Mouse (Mus musculus) heart, postnatal 4 days (tissue): ENCODE measurements at regions not wholly inside any gene's neighbourhood (a gene's known extent, or its start where the extent isn't known, plus 50 kb on each side); places are given as distances from the start of the nearest gene placed in this dataset.

Experiments
- DNase-seq: peaks from one replicate; pipeline ENCODE4 v3.0.0; 2021

DNA sequence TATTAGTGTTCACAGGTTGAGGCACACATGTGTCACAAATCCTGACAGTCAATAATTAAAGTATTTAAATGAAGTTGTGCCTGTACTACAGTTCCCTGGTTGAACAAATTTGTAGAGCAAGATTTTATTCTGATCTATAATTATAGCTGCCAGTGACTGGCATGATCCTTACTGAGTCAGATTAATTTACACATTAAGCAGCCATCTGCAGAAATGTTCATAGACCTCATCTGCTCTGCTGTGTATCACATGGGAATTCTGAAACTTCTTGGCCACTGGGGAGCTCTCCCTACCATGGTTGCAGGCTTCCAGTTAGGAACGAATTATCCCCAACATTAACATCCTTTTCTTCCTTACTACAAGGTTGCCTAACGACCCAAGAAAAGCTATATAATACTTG lies 255.6 kb upstream of the Adgrl4 start:
- DNase-seq, result no peak

DNA sequence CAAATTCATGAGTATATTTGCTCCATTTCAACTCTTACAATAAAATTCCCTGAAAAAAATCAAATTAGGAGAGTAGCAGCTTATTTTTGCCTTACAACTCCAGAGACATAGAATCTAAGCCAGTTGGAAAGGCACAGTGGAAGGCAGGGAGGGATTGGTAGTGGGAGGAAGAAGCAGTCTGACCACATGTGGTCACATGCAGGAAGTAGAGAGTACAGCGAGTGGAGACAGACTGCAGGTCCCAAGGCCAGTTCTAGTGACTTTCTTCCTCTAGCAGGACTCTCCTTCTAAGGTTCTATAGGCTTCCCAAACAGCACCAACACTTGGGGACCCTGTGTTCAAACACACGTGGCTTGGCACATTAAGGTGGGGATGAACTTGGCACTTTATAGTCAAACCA lies 245.6 kb upstream of the Adgrl4 start:
- no peak for DNase-seq

DNA sequence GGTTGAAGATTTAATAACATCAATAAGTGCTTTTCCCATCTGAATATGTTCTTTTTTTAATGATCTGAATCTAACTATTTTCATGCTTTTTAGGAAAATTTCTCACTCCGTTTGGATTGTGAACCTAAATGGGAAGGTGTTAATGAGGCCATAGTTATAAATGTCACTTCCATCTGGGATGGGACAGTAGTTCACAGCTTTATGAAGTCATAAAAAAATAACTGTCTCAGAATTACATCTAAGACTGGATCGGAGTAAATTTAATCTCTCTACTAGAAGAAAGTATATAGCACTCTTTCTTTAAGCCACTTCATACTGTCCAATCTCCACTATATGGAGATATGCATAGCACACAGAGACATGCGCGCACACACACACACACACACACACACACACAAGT lies 226.7 kb upstream of the Adgrl4 start:
- no peak for DNase-seq

DNA sequence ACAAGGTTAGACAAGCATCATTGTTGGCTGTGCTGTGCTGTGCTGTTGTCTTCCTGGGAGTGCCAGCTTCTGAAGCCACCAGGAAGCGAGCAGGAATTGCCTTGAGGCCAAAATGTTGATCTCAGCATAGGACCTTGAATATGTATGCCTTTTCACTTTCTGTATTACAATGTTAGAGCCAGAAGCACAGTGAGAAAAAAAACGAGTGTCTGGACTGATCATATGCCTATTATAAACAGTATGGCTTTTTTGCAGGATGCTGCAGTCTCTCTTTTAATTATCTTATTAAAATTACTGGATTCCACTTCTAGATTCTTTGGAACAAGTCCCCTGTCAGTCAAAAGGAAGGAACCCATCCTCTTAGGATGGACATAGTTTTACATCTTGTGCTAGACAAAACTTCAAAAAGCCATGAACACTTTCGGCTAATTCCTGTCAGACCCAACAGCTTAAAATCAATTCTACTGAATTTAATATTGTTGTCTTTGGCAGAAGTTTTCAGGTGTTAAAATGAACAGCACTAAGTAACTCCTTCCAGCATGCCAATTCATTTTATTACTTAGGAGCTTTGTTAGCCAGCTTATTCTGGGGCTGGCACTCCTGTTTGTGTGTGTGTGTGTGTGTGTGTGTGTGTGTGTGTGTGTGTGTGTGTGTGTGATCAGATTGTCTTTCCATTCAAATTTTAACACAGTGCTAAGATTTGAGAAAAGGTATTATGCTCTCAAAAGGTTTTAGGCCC lies 220.8 kb upstream of the Adgrl4 start:
- no peak for DNase-seq

DNA sequence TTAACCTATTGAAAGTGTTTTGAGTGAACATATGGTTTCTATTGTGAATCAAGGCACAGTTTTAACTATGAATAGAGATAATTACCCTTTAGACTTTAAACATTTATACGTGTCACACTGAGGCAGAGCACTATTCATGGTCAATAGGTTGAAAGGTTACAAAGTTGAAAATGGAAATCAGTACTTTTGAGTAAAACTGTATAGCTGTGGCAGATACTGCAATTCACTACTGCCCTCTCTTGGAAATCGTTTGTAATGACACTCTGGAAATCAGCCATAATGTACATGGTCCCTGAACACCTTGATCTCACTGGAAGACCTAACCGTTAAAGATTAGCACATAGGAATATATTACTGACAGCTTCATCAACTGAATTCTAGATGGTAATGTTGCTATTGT lies 215.3 kb upstream of the Adgrl4 start:
- DNase-seq, result no peak

DNA sequence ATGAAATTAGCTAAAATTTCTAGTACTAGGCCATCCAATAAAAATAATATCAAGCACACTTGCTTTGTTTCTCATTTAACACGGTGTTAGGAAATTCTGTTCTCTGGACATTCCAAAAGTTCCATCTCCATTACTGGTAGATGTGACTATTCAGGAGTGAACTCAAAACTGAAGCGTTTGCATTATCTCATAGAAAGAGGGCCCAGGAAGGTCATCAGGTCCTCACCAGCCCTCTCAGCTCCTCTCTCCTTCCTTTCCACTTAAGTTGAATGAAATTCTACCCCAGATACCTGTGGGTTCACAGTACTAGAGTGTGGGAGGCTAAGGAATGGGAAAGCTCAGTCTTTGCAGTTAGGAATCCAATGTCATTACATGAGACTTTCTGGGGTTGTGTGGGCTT lies 185.2 kb upstream of the Adgrl4 start:
- DNase-seq, result no peak

DNA sequence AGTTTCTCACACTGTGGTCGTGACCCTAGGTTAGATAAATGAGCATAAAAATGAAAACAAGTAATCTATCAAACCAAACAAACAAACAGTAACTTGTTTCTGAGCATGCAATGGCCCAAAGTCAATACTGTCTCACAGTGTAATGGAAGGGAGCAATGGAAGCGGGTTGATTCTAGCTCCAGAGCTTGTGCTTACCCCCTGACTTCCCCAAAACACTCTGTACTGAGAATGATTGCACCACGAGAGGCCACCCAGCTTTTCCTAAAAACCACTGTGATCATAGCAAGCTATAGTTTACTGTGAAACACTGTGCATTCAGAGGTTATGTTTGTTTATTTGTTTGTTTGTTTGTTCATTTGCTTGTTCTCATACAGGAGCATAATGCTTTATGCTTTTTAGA lies 174.9 kb upstream of the Adgrl4 start:
- no peak for DNase-seq

DNA sequence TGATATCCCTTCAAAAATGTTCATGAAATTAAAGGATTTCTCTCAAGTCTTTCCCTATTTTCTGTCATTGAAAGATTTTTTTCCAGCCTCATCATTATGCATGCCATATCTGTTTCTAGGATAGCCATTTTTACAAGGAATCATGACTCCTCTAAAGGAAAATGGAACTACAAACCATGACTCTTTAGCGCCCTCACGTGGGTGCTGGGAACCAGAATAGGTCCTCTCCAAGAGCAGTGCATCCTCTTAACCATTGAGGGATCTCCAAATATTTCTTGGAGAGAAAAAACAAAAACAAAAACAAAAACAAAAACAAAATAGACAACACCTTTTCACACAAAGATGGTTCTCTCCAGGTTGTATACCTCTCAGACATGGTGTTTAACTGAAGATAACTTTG lies 172.0 kb upstream of the Adgrl4 start:
- DNase-seq, result no peak

DNA sequence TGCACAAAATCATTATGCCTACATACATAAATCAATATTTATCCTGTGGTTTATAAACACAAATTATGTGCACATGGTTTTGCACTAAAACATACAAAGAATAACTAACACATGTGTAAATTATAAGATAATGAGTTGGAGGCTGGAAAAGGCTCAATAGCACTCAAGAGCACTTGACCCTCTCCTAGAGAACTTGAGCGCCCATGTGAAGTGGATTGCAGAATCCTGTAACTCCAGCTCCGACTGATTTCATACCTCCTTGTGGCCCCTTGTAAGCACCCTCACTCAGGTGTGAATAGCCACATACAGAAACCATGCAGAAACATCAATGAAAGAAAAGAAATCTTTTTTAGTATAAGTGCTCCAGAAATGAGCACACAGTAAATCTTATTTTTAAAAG lies 168.2 kb upstream of the Adgrl4 start:
- no peak for DNase-seq

DNA sequence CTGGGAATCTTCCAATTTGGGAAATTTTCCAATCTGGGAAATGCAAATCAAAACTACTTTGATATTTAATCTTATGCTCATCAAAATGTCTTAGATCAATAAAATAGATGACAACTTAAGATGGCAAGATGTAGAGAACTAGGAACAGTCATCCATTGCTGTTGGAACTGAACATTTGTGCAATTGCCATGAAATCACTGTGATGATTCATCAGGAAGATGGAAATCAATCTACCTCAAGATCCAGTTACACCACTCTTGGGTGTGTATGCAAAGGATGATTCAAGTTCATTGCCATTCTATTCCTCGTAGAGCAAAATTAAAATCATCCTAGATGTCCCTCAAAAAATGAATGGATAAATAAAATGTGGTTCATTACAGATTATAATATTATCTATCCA lies 153.9 kb upstream of the Adgrl4 start:
- no peak for DNase-seq

DNA sequence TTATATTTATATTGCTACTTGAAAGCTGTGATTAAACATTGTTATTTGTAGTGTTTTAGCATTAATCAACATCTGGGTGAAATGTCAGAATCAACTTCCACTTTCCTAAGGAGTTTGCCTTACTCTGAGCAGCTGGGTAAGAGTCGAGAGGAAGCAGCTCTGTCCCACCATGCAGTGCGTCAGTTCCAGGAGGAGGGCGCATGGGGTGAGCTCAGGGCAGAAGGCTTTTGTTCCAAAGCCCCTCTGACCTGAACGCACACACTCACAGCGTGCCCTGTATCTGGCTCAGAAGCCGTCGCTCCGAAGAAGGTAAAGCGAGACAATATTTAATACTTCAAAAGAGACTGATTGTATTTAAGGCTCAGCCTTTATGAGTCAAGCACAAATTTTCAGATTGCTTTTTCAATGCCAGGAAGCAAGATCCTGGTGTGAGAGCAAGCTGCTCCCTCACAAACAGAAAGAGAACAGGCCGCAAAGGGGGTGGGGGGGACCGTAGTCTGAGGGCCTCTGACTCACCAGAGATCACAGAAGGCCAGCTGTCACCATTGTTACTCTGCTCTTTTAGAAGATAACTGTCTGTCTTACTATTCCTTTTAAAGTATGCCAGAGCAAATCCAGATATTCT lies 143.6 kb upstream of the Adgrl4 start:
- peak; percentile 29 for DNase-seq

DNA sequence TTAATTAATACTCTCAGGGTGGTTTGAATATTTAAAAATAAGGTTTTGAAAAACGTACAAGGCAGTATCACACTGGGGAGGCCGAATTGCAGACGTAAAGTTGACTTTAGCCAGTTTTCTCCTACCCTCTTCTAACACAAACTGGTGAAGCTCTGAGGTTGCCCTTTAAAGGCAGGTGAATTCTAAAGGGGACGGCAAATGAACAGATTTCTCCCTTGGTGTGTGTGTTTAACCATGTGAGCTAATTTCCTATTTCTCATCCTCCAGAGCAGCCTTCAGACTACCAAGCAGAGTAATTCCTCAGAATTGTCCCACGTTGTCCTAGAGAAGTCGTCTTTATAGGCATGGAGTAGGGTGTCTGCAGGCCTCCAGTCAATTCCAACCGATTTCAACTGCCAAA lies 143.1 kb upstream of the Adgrl4 start:
- DNase-seq, result no peak

DNA sequence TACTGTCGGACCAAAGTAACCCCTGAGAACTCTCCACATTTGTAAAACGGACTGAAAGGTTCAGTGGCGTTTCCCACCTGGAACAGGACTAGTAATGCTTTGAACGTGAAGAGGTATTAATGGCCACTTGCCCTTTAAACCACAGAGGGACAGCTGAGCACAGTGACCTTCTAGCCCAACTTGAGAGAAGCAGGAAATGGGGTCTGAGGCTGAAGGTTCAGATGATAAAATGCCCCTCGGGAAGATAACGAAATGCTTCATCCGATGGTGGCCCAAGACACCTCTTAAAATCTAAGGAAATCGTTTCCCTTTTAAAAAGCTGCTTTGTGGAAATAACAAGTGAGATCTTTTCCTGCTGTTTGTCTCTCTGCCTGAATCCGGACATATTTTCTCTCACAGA lies 142.7 kb upstream of the Adgrl4 start:
- DNase-seq, result no peak

DNA sequence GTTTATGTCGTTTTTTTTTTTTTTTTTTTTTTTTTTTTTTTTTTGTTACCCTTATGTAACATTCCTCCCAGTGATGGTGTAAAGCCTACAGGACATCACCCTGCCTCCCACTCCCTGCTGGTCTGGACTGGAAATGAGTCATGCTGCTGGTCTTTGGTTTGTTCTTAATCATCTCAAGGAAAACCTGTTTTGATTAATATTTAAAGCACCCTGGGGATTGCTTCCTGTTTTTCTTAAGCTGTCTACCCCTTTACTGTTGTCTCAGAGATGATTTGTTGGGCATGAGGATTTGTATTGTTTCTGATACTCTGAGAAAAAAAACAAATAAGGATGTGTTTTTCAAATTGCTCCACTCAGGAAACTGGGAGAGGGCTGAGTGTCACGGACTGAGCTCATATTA lies 139.4 kb upstream of the Adgrl4 start:
- peak; percentile 14 for DNase-seq

DNA sequence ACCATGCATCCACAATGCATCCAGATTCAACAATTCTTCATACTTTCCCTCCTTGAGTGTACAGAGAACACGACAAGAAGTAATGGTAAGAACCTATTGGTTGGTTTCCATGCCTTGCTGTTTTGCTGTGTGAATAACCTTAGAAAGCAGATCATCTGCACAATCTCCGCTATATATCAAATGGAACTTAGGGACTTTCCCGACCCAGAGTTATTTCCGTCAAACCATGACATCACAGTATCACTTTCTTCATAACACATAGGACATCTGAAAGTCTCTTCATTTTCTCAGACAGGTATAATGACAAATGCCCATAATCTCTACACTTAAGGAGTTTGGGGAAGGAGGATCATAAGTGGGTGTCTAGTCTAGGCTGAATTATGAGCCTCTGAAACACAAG lies 132.3 kb upstream of the Adgrl4 start:
- DNase-seq, result no peak

DNA sequence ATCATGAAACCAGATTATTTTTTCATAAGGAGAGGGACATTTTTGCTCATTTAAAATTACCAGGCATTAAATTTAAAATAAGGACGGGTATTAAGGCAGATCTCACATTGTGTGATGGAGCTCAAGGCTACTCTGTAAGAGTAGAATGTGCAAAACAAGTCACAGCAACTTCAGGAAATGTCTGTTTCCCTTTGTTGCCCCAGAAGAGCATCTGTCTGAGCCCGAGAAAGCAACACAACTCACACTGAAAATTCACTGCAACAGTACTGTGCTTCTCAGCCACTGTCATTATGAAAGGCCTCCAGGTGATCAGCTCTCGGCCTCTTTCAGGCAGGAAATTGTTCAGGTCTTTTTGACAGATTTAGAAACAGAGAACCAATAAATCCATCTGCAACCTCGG lies 129.7 kb upstream of the Adgrl4 start:
- no peak for DNase-seq

DNA sequence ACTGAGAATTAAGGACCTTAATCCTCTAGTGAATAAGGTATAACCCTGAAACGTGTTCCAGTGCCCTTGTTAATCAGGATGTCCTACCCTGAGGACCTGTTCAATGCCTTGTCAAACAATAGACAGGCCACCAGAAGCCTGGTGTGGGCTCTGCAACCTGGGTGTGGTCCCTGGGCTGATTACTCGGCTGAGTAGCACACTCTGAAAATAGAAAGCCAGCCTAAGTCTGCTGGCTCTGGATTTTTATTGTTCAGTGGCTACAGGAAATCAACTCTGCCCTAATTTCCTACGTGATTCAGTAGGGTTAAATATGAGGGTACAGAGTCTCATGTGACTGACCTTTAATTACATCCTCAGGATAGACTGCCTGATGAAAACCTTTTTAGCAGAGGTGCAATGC lies 113.9 kb upstream of the Adgrl4 start:
- peak; percentile 33 for DNase-seq

DNA sequence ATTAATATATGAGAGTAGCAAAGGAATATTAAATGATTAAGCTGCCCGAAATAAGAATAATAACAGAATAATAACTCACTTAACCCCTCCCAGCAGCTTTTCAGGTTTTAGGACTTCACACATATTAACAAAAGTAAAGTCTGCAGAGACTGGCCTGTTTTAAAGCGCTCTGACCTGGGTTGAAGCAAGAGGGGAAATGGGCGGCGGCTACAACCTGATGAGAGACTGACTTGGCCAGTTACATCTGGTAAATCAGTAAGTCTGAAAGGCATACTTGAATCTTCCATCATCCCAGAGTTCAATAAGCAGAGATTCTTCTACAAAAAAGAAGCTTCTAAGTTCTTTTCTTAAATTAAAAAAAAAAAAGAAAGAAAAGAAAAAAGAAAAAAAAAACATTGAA lies 107.9 kb upstream of the Adgrl4 start:
- DNase-seq, result peak; percentile 6

DNA sequence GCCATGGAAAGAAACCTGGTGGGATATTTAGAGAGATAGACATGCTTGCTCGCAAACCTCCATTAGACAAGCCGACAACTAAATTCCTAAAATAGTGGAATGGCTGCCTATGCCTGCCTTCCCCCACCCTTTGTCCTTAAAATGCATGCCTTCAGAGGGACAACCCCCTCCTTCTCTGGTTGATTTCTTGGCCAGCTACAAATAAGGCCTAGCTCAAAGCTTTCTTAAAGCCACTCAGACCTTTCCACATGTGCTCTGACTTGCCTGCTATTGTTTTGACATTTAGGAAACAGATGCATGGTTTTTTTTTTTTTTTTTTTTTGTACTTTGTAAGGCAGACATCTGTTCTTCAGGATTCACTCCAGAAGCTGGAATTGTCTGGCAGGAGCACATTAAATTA lies 105.8 kb upstream of the Adgrl4 start:
- no peak for DNase-seq

DNA sequence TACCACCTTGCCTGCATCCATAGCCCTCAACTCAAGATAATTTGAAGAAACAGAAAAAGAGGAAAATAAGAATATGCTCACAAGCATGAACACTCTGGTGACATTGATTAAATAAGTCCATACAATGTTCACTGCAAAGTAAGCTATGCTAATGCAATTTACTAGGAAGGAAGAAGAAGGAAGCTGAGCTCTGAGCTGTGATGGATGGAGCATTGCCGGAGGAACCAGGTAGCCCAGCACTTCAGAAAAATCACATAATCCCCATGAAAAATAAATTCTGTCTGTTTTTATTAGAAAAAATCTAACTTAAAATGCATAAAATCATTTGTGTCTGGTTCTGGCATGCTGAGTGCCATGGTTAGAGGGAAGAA lies 105.4 kb upstream of the Adgrl4 start:
- DNase-seq, result no peak

DNA sequence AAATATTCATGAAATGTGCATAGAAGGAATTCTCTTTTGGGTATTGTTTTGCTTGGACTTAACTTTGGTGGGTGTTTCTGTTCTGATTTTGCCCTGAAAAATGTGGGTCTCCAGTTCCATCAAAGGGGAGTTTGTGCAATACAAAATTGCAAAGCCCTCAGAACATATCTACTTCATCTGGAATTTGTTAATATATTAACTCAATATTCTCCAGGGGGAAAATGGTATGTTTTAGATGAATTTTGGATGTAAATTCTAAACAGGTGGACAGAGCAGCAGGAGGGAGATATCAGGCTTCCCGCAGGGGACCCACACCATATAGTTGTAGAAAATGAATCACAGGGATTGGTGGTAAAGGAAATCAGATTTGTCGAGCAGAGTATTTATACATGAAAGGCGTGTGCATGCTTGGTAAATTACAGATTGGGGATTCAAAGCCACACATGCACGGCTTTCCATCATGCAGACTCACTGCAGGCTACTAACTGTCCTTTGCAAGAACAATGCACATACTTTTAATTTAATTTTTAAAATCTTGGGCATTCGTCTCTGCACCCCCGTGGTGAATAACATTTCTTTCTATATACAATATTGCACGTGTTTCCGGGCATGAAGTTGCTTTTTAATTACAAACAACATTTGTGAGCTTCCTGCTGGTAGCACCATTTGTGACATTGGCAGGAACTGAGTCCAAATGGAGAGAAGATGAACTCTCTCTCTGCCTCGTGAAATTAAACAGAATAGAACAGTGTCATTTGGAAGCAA lies 104.8 kb upstream of the Adgrl4 start:
- no peak for DNase-seq

DNA sequence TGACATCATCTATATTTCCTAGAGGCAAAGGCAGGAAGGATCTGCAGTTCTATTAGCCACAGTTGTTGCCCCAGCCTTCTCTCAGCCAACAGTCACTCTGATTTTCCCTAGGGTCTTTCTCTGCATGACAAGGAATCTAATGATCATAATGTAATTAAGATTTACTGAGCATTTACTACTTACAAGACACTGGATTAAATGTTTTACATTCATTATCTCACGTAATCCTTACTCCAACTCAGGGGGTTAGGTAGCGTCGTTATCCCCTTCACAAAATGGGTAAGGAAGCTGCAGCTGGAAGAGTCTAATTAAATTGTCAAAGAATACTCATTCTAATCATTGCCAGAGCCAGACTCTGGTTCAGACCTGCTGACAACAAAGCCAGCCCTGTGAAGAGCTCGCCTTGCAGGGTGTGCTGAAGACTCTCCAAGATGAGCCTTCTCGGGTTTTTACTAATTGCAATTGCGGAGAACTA lies 103.8 kb upstream of the Adgrl4 start:
- DNase-seq, result no peak

DNA sequence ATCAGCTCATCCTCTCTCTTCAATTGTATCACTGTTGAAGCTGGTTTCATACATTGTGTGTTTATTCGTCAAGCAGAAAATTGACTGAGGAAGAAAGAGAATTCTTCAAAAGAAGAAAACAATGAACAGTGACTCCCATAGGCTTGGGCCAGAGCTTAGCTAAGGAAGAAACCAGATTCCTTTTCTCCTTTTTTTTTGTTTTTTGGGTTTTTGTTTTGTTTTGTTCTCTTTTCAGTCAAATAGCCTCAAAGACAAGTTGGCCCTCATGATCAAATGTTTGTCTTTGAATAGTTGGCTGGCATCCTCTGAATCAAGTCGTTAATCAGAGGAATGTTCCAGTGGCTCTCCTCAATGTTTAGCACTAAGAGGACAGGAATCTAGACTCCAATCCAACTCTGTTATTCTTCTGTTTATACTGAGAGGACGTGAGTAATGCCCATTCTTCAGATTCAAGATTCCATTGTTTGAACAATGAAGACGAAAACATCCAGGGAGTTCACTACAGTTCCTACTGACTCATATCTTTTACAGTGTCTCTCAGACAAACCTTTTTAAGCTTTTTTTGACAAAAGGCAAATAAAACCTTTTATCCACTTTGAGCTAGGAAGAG lies 86.1 kb upstream of the Adgrl4 start:
- DNase-seq, result no peak

DNA sequence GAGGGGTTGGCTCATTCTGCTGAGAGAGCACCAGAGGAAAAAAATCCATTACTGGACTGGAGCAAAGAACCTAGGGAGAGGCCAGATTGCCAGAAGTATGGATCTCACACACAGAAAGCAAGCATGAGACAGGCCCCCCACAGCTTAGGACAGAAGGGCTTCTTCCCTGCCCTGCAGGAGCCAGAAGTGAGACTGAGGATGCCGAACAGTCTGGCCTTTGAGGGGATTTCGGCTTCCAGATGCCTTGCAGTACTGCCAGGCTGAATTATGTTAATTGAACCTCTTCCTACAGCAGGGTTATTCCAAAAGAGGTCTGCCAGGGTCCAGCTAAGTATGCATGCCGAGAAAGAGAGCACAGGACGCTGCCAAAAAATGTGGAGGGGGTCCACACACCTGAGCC lies 71.4 kb upstream of the Adgrl4 start:
- no peak for DNase-seq
